Comparison of ENCODE assay signal across 16 mouse cellular contexts in genomic region chr12:96239642-96240041, GRCm38 (mm10).
"Had no signal": no experiment of that assay in that cellular context is flagged by ENCODE, and none has a peak within 500 bp of the region (broad histone marks: within the 10 kb centered on the region; RNA-seq: fewer than 3 reads in every experiment).

No protein-coding gene starts in this region.

- H3K9ac ChIP-seq: neural tube, embryonic 13.5 days; neural tube, embryonic 15.5 days; stomach, embryonic 15.5 days had no signal

- DNase-seq: retina, postnatal 1 day; right cerebral cortex, adult 18-20 months; right cerebral cortex, postnatal 14 days; right cerebral cortex, postnatal 25 days; right cerebral cortex, postnatal 4 days; spleen, adult 18-20 months; thymus, adult 18-20 months; thymus, adult 2 months; thymus, postnatal 14 days; thymus, postnatal 25 days; thymus, postnatal 36 days; thymus, postnatal 4 days had no signal

- H3K9me3 ChIP-seq: neural tube, embryonic 13.5 days; neural tube, embryonic 15.5 days; stomach, embryonic 15.5 days had no signal

- H3K4me1 ChIP-seq: neural tube, embryonic 13.5 days; neural tube, embryonic 15.5 days; stomach, embryonic 15.5 days had no signal

- H3K27me3 ChIP-seq: neural tube, embryonic 13.5 days; neural tube, embryonic 15.5 days; stomach, embryonic 15.5 days had no signal

- H3K4me3 ChIP-seq: neural tube, embryonic 13.5 days; neural tube, embryonic 15.5 days; stomach, embryonic 15.5 days had no signal

- H3K27ac ChIP-seq: neural tube, embryonic 13.5 days; neural tube, embryonic 15.5 days; stomach, embryonic 15.5 days; stomach, postnatal 0 days had no signal

- H3K4me2 ChIP-seq: neural tube, embryonic 13.5 days; neural tube, embryonic 15.5 days; stomach, embryonic 15.5 days had no signal

- H3K36me3 ChIP-seq: neural tube, embryonic 13.5 days; neural tube, embryonic 15.5 days; stomach, embryonic 15.5 days had no signal
